Mouse (Mus musculus) liver, embryonic 15.5 days (tissue): Measurements from ENCODE around the gene Mbip. TPM values are rescaled to one million over a fixed set of nuclear protein-coding genes. Genes with fewer than 3 reads are reported as not detected.
A peak's percentile ranks its signal among the peaks of the same experiment; 100 is the strongest.

ENCODE experiments used
- ATAC-seq: fragments of 200-750 bp; cut with Nextera tagmentation; 2 replicates; pipeline ENCODE4 v1.8.0; 2017; ENCODE audit warnings: moderate number of reproducible peaks, mild to moderate bottlenecking, moderate library complexity; ENCODE audit not compliant: insufficient read depth
- H3K27ac ChIP-seq: fragments of 300-500 bp; sonication (generic); replicated peaks from 2 replicates; pipeline ENCODE4 v1.5.1; 2015; ENCODE audit warnings: mild to moderate bottlenecking, inconsistent platforms
- H3K27me3 ChIP-seq: fragments of 300-500 bp; sonication (generic); 2 replicates; pipeline ENCODE4 v1.6.1; 2015; ENCODE audit warnings: mild to moderate bottlenecking, inconsistent platforms
- H3K36me3 ChIP-seq: fragments of 300-500 bp; sonication (generic); replicated peaks from 2 replicates; pipeline ENCODE4 v1.6.1; 2015; ENCODE audit warnings: moderate library complexity, mild to moderate bottlenecking, inconsistent platforms
- H3K4me1 ChIP-seq: fragments of 300-500 bp; sonication (generic); replicated peaks from 2 replicates; pipeline ENCODE4 v1.6.1; 2015; ENCODE audit warnings: inconsistent platforms
- H3K4me2 ChIP-seq: fragments of 300-500 bp; sonication (generic); 2 replicates; pipeline ENCODE4 v1.6.1; 2015; ENCODE audit warnings: moderate library complexity, mild to moderate bottlenecking, inconsistent platforms
- H3K4me3 ChIP-seq: fragments of 300-500 bp; sonication (generic); replicated peaks from 2 replicates; pipeline ENCODE4 v1.5.1; 2015; ENCODE audit warnings: mild to moderate bottlenecking, inconsistent platforms
- H3K9ac ChIP-seq: fragments of 300-500 bp; sonication (generic); 2 replicates; pipeline ENCODE4 v1.6.1; 2015; ENCODE audit warnings: moderate library complexity, mild to moderate bottlenecking, inconsistent platforms
- H3K9me3 ChIP-seq: fragments of 300-500 bp; sonication (generic); replicated peaks from 2 replicates; pipeline ENCODE4 v1.6.1; 2016; ENCODE audit warnings: inconsistent platforms
- WGBS: fragments of 180-500 bp; shearing (Covaris S2); methylation state at CpG from one replicate; pipeline ENCODE4 v1.1.7; 2015; ENCODE audit warnings: mixed read lengths; ENCODE audit not compliant: insufficient replicate concordance; 5-methylcytosine and 5-hydroxymethylcytosine counted together
- polyA plus RNA-seq: library from polyadenylated mRNA; unstranded; fragments of >200 nt; fragmentation: Nextera tagmentation; extraction: Ambion mirVana; gene quantifications from 2 replicates; pipeline ENCODE4 v1.2.1, GENCODE M21; 2015

Gene Mbip
- polyA plus RNA-seq, 1 experiment from 2014 or later, result 9.9 TPM

DNA sequence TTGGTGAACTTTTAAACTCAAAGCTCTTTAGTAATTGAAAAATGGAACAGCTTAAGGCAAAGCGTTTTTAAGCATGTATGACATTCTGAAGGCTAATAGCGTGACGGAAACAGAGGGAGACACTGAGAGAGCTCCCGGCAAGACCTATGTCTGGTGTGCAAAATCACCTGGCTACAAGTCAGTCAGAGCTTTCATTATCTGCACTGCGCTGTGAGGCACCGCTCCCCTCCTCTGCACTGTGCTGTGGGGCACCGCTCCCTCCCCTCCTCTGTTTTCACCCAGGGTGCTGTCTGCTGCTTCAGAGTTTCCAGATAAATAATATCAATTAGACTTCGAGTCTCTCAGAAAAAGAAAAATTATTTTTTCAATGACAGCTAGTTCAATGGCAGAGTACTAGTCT lies 27.6 kb downstream of the Mbip start:
- ATAC-seq, result no peak

GRCm38 (mm10) chr12:56305758-56306157 lies 39.9 kb downstream of the Mbip start:
- WGBS, result 57% methylated on average over 6 of the region's 6 CpGs
- Histone ChIP-seq H3K27ac (no peak overlapping the region), H3K27me3 (peaks cover 5% of the 10 kb centered on the region; the same call in 1 of the 2 replicates), H3K9me3 (no peaks in the 10 kb centered on the region), H3K4me2 (no peak overlapping the region), H3K4me1 (no peaks in the 10 kb centered on the region), H3K9ac (no peak overlapping the region), H3K4me3 (no peak overlapping the region), H3K36me3 (no peaks in the 10 kb centered on the region)
- ATAC-seq, result no peak

More for the DNA sequence above, 27.6 kb downstream of the Mbip start:
- no peak overlapping the region for H3K4me3 ChIP-seq
- H3K9ac ChIP-seq, result no peak overlapping the region
- no peaks in the 10 kb centered on the region for H3K27me3 ChIP-seq
- no peaks in the 10 kb centered on the region; the same call in 1 of the 2 replicates for H3K9me3 ChIP-seq
- H3K36me3 ChIP-seq, result no peaks in the 10 kb centered on the region
- H3K27ac ChIP-seq, result no peak overlapping the region
- H3K4me2 ChIP-seq, result no peak overlapping the region
- 72% methylated on average over 8 of the region's 8 CpGs for WGBS
- no peaks in the 10 kb centered on the region for H3K4me1 ChIP-seq

GRCm38 (mm10) chr12:56302321-56303017 lies 43.2 kb downstream of the Mbip start:
- H3K27ac ChIP-seq, result no peak overlapping the region
- H3K4me3 ChIP-seq, result peak overlapping the region; percentile 18
- 38% methylated on average over 4 of the region's 4 CpGs for WGBS
- H3K4me1 ChIP-seq, result no peaks in the 10 kb centered on the region
- peak overlapping the region; percentile 52; the same call in 1 of the 2 replicates for H3K4me2 ChIP-seq
- H3K9ac ChIP-seq, result no peak overlapping the region
- no peak for ATAC-seq
- no peaks in the 10 kb centered on the region for H3K36me3 ChIP-seq
- no peaks in the 10 kb centered on the region for H3K9me3 ChIP-seq
- H3K27me3 ChIP-seq, result peaks cover 5% of the 10 kb centered on the region; the same call in 1 of the 2 replicates

DNA sequence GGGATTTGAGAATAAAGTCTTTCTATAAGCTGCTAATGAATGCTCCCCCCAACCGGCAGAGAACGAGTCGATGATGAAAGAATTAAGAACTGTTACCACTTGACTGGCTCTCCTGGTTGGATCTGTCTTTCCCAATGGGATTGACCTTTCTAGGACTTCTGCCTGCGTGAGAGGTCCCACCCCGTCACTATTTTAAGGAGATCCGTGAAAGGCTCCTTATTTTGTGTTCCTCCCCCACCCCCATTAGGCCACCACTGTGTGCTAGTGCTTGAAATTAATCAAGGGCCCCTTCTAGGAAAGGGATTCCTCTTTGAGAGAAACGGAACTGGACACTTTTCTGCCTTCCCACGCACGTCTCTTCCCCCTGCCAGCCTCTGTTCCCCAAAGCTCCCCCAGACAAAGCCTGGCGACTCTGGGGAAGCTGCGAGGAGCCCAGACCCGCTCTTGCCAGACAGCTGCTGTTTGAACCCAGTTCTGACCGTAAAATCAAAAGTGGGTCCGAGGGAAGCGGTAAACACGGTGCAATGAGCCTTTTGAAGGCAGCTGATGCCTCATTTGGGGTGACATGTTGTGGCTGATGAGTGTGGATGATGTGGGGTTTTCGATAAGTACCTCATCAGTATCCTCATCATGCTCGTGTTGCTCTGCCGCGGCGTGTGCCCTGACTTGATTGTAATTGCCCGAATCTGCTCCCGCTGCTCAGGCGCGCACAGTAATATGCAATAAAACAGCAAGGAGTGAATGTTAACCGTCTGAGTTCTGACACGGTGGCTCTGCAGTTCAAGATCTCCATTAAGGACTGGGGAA lies 44.0 kb downstream of the Mbip start:
- Histone ChIP-seq H3K4me3 (peak overlapping the region; percentile 18), H3K27ac (no peak overlapping the region), H3K4me1 (no peaks in the 10 kb centered on the region), H3K9ac (no peak overlapping the region), H3K36me3 (no peaks in the 10 kb centered on the region), H3K9me3 (no peaks in the 10 kb centered on the region), H3K4me2 (peak overlapping the region; percentile 52), H3K27me3 (peaks cover 5% of the 10 kb centered on the region; the same call in 1 of the 2 replicates)
- ATAC-seq, result no peak
- WGBS, result 13% methylated on average over 27 of the region's 27 CpGs

DNA sequence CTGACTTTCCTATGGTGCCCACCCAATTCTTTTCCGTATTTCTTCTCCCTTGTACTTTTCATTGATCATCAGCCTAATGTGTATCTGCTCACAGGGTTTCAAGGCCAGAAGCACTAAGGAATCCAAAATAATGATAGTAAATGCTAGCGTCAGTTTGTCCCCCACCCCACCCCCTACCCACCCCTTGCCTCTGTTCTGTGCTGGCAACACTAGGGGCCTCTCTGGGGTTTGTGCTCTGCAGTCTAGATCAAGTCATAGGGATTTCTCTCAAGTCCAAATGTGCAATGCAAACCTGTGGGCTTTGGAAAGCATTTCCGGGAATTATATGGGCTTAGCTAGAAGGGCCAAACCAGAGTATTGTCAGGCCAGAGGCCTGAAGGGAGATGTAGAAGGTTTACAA lies 46.1 kb downstream of the Mbip start:
- H3K4me2 ChIP-seq, result no peak overlapping the region
- H3K4me1 ChIP-seq, result no peaks in the 10 kb centered on the region
- H3K9ac ChIP-seq, result no peak overlapping the region
- peaks cover 5% of the 10 kb centered on the region; the same call in 1 of the 2 replicates for H3K27me3 ChIP-seq
- ATAC-seq, result no peak
- no peaks in the 10 kb centered on the region for H3K36me3 ChIP-seq
- 40% methylated on average over 3 of the region's 3 CpGs for WGBS
- H3K4me3 ChIP-seq, result no peak overlapping the region
- no peak overlapping the region for H3K27ac ChIP-seq
- H3K9me3 ChIP-seq, result no peaks in the 10 kb centered on the region

GRCm38 (mm10) chr12:56298919-56299318 lies 46.8 kb downstream of the Mbip start:
- ATAC-seq, result no peak
- Histone ChIP-seq H3K9me3 (no peaks in the 10 kb centered on the region), H3K27me3 (peaks cover 5% of the 10 kb centered on the region; the same call in 1 of the 2 replicates), H3K4me2 (no peak overlapping the region), H3K4me3 (no peak overlapping the region), H3K36me3 (no peaks in the 10 kb centered on the region), H3K9ac (no peak overlapping the region), H3K27ac (no peak overlapping the region), H3K4me1 (no peaks in the 10 kb centered on the region)
- 46% methylated on average over 1 of the region's 1 CpGs for WGBS

GRCm38 (mm10) chr12:56297921-56298830 lies 47.5 kb downstream of the Mbip start:
- Histone ChIP-seq H3K9ac (no peak overlapping the region), H3K27me3 (peaks cover 5% of the 10 kb centered on the region; the same call in 1 of the 2 replicates), H3K4me1 (no peaks in the 10 kb centered on the region), H3K36me3 (no peaks in the 10 kb centered on the region), H3K27ac (no peak overlapping the region), H3K9me3 (no peaks in the 10 kb centered on the region), H3K4me3 (no peak overlapping the region), H3K4me2 (no peak overlapping the region)
- no peak for ATAC-seq
- 33% methylated on average over 21 of the region's 21 CpGs for WGBS

GRCm38 (mm10) chr12:56297099-56297498 lies 48.6 kb downstream of the Mbip start:
- Histone ChIP-seq H3K4me3 (no peak overlapping the region), H3K4me1 (no peaks in the 10 kb centered on the region), H3K9ac (no peak overlapping the region), H3K4me2 (no peak overlapping the region), H3K36me3 (no peaks in the 10 kb centered on the region), H3K9me3 (no peaks in the 10 kb centered on the region), H3K27ac (no peak overlapping the region), H3K27me3 (peaks cover 5% of the 10 kb centered on the region; the same call in 1 of the 2 replicates)
- no peak for ATAC-seq
- 66% methylated on average over 5 of the region's 5 CpGs for WGBS

GRCm38 (mm10) chr12:56296524-56296923 lies 49.2 kb downstream of the Mbip start:
- H3K9ac ChIP-seq, result no peak overlapping the region

DNA sequence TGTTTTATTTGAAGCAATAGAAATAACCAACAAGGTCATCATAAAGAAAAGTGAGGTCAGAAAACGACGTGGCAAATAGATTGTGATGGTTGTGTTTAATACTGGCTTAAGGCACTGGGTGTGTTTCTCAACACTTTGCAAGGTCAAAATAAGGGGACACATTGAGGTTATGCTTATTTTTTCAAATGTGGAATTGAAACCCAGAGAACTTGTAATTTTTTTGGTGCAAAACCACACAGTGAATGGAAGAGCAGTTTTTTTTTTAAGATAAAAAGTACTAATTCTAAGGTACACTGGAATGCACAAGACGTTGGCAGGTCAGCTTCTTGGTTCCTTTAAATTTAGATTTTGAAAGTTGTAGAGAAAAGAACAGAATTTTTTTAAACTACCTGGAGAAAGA lies 50.5 kb downstream of the Mbip start:
- WGBS, result 61% methylated on average over 3 of the region's 3 CpGs
- no peak overlapping the region for H3K27ac ChIP-seq
- no peaks in the 10 kb centered on the region for H3K9me3 ChIP-seq
- H3K4me1 ChIP-seq, result no peaks in the 10 kb centered on the region
- no peaks in the 10 kb centered on the region for H3K36me3 ChIP-seq
- H3K9ac ChIP-seq, result no peak overlapping the region
- no peak overlapping the region for H3K4me2 ChIP-seq
- no peaks in the 10 kb centered on the region for H3K27me3 ChIP-seq
- H3K4me3 ChIP-seq, result no peak overlapping the region
- no peak for ATAC-seq

More at GRCm38 (mm10) chr12:56296524-56296923, 49.2 kb downstream of the Mbip start:
- H3K27ac ChIP-seq, result no peak overlapping the region
- 48% methylated on average over 6 of the region's 6 CpGs for WGBS
- no peak for ATAC-seq
- no peak overlapping the region for H3K4me3 ChIP-seq
- H3K36me3 ChIP-seq, result no peaks in the 10 kb centered on the region
- peaks cover 3% of the 10 kb centered on the region; the same call in 1 of the 2 replicates for H3K27me3 ChIP-seq
- H3K4me2 ChIP-seq, result no peak overlapping the region
- H3K9me3 ChIP-seq, result no peaks in the 10 kb centered on the region
- H3K4me1 ChIP-seq, result no peaks in the 10 kb centered on the region
